Mouse (Mus musculus) hematopoietic stem cell, adult 5-6 weeks (primary cell): ENCODE data around the gene Spint1. TPM values are rescaled to one million over a fixed set of nuclear protein-coding genes. Genes with fewer than 3 reads are reported as not detected.

Source experiments
- ATAC-seq, 2 experiments: fragments of 125-278 bp in 1 of 2; replicated peaks in 1 of 2; 2 replicates each; pipeline ENCODE4 v1.8.0; 2016 to 2017; ENCODE audit warnings: inconsistent platforms in 2 of 2, mild to moderate bottlenecking in 2 of 2, moderate number of reproducible peaks in 2 of 2, low read depth in 1 of 2, moderate TSS enrichment in 1 of 2; ENCODE audit not compliant: low FRiP score in 2 of 2, poor library complexity in 2 of 2, severe bottlenecking in 2 of 2, insufficient read depth in 1 of 2, low TSS enrichment in 1 of 2
- total RNA-seq: library from RNA; stranded (forward); fragments of 172-1452, 232-1000 nt; gene quantifications from 2 replicates; pipeline ENCODE4 v1.2.3, GENCODE M21; 2017

Spint1 gene
- total RNA-seq, 1 experiment from 2014 or later: 8.1 TPM

- ATAC-seq: no peak
Observed at GRCm38 (mm10) chr2:119276926-119277325, 39.8 kb downstream of the Spint1 start.

DNA sequence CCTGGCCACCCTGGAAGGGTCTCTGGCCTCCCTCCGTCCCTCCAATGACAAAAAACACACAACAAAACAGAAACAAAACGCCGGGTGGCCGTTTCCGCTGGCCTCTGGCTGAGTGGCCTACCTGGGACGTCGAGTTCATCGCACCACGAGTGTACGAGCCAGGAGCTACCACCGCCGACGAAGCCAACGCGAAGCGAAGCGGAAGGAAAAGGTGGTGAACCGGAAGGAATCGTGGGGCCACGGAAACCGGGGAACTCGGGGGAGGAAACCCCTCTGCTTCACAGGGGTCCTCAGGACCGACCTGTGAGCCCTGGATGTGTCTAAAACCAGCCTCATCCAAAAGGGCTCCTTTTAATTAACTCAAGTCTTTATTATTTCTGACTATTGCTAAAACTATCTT lies 40.6 kb downstream of the Spint1 start:
- no peak for ATAC-seq

- ATAC-seq: no peak
Observed at GRCm38 (mm10) chr2:119281899-119282565, 44.9 kb downstream of the Spint1 start.

- no peak for ATAC-seq
Observed at GRCm38 (mm10) chr2:119287372-119287771, 50.2 kb downstream of the Spint1 start.

- ATAC-seq: peak; percentile 96 to 97
Observed at GRCm38 (mm10) chr2:119288270-119288882, 51.2 kb downstream of the Spint1 start, which contains the start of gene Vps18. Vps18 (plus strand) TSS chr2:119288740.

GRCm38 (mm10) chr2:119289014-119289416 lies 51.9 kb downstream of the Spint1 start:
- ATAC-seq: peak; percentile 55 to 59

DNA sequence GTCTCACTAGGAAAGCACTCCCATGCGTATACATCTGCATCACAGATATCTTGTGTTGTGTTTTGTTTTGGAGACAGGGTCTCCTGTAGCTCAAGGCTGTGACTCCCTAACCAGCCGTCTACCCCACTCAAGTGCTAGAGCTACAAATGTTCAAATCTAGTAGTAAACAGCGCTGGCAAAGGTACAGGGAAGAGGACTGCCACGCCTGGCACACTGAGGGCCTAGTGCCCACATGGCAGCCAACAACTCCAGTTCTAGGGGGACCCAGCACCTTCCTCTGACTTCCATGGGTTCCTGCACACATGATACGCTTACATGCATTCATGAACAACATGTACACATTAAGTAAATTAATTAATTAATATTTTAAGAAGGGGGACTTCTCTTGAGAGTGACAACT lies 55.1 kb downstream of the Spint1 start:
- no peak for ATAC-seq

GRCm38 (mm10) chr2:119292852-119293251 lies 55.7 kb downstream of the Spint1 start:
- ATAC-seq: no peak

GRCm38 (mm10) chr2:119293311-119293710 lies 56.1 kb downstream of the Spint1 start:
- ATAC-seq: no peak

DNA sequence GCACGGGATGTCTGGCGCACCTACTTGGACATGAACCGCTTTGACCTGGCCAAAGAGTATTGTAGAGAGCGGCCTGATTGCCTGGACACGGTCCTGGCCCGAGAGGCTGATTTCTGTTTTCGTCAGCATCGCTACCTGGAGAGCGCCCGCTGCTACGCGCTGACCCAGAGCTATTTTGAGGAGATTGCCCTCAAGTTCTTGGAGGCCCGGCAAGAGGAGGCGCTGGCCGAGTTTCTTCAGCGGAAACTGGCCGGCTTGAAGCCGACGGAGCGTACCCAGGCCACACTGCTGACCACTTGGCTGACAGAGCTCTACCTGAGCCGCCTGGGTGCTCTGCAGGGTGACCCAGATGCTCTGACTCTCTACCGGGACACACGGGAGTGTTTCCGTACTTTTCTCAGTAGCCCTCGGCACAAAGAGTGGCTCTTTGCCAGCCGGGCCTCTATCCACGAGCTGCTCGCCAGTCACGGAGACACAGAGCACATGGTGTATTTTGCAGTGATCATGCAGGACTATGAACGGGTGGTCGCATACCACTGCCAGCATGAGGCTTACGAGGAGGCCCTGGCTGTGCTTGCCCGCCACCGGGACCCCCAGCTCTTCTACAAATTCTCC lies 56.7 kb downstream of the Spint1 start:
- ATAC-seq: no peak

DNA sequence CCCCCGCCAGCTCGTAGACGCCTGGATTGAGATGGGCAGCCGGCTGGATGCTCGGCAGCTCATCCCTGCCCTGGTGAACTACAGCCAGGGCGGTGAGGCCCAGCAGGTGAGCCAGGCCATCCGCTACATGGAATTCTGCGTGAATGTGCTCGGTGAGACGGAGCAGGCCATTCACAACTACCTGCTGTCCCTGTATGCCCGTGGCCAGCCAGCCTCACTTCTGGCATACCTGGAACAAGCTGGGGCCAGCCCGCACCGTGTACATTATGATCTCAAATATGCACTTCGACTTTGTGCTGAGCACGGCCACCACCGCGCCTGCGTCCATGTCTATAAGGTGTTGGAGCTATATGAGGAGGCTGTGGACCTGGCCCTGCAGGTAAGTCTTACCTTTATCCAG lies 57.2 kb downstream of the Spint1 start:
- no peak for ATAC-seq

- no peak for ATAC-seq
Observed at GRCm38 (mm10) chr2:119296756-119297155, 59.6 kb downstream of the Spint1 start.

DNA sequence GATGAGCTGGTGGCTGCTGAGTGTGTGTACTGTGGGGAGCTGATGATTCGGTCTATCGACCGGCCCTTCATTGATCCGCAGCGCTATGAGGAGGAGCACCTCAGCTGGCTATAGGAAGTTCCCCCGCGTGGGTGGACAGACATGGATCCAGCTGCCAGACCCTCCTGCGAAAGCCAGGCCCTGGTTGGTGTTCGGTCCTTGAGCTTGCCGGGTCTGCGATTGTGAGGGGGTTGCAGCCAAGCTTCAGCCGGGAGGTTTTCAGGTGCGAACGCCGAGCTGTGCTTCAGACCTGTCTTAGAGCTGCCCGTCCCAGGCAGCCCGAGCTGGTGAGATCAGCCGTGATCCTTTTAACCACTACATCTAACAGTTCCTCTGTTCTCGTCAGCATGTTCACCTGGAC lies 60.3 kb downstream of the Spint1 start:
- no peak for ATAC-seq

DNA sequence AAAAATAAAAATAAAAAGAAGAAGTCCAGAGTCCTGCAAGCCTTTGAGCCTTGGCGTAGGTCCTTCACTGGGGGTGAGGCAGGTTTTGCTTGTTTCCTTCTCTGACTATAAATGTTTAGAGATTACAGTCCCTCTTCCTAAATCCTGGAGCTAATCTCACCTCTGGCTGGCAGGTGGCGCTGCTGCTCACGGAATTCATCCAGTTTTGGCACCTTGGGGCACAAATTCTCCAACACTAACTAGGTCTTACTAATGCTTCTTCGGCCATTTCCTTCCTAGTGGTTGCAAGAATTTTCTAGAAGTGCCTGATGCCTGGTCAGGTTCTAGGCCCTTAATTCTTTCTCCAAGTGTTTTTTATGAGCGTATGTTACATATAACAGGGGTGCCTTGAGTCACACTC lies 61.2 kb downstream of the Spint1 start:
- ATAC-seq: no peak

DNA sequence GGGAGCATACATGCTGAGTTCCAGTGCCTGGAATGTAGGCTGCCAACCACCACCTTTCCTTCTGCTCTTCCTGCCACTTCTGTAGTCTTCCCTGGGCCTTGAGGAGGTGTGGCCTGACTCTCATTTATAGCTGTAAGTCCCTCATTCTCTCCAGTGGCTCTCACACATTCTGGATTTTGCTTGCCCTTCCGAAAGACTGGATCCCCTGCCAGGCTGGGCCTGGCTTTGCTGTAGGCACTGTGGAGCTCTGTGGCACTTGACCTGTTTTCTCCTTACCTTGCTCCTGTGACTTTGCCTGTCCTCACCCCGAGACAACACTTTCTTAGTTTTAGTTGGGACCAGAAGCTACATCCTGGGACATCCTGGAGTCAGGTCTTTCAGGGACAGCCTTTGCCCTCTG lies 61.7 kb downstream of the Spint1 start:
- no peak for ATAC-seq
